Mouse (Mus musculus) cerebellum, adult 11-12 months (tissue): ENCODE results near the gene Pknox2.
A peak's percentile ranks its signal among the peaks of the same experiment; 100 is the strongest.

Experiments used
- DNase-seq: peaks from one replicate; pipeline ENCODE4 v3.0.0; 2022

Pknox2 gene

DNA sequence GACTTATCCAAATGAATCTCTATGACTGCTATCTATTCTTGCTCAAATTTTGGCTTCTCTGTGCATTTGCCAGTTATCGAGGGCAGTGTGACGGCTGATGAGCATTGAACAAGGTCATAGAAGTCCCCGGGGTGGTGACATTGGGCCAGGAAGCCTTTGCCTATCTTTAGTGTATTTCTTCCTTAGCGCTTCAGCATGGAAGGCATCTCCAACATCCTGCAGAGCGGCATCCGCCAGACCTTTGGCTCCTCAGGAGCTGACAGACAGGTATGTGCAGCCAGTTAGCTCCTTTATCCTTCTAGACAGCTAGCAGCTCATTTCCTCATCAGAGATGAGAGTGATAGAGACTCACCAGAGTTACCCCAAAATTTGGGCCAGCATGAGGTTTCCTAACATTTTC lies 278.5 kb downstream of the Pknox2 start:
- no peak for DNase-seq

DNA sequence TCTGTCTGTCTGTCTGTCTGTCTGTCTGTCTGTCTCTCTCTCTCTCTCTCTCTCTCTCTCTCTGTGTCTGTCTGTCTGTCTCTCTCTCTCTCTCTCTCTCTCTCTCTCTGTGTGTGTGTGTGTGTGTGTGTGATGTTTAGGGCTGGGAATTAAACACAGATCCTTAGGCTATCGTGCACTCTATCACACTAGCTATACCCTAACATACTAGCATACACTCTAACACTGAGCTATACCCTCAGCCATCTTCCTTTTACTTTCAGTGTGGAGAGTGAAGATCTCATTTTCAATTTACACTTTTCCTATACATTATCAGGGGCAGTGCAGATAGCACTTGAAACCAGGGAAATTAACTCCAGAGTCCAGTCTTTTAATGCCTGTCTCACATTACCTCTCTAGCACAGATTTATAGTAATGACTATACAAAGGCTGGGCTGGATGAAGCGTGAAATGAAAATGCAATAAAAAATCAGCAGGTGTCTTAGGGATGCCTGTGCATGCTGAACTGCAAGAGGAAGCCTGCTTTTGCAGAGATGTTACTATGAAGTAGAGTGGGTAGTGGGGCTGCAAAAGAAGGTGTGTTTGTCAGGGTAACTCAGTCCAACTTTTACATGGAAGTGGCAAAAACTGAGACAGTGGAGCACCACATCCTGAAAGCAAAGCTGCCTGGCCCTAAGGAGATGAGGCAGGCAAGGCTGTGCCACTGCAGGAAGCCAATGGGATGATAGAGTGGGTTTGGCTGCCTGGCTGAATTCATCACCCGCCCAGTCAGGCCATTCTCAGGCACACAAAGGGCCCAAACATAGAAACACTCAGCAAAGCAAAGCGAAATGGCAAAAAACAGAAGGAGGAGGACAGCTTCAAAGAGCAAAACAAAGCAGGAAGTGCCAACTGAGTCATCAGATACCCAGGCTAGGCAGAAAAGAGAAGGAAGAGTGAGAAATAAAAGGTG lies 282.1 kb downstream of the Pknox2 start:
- no peak for DNase-seq

DNA sequence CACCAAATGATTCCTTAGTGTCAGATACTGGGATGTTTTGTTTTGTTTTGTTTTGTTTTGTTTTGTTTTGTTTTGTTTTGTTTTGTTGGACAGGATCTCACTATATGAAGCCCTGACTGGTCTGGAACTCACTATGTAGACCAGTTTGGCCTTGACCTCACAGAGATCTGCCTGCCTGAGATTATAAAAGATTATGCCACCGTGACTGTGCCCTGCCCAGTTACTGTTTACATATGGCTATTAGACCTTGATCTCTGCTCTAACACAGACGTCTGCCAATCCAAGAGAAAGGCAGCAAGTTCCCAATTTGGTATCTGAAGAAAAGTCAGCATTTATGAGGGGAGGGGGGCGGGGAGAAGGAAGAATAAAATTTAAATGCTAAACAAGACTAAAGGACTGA lies 283.5 kb downstream of the Pknox2 start:
- DNase-seq: no peak

DNA sequence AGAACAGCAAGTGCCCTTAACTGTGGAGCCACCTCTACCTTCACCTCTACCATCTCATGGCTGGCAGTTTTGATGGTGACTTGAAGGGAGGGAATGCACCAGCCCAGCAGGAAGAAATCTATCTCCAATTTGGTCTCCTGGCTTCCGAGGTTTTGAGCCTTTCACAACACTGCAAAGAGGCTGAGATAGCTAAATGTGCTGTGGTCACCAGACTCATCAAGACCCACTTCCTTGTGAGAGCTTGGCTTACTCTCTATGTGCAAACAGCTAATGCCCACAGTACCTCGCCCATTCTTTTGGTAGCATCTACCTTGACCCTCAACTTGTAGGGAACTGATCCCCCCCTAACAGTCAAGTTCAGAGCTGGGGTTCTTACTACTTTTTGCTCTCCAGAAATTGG lies 284.6 kb downstream of the Pknox2 start:
- no peak for DNase-seq

DNA sequence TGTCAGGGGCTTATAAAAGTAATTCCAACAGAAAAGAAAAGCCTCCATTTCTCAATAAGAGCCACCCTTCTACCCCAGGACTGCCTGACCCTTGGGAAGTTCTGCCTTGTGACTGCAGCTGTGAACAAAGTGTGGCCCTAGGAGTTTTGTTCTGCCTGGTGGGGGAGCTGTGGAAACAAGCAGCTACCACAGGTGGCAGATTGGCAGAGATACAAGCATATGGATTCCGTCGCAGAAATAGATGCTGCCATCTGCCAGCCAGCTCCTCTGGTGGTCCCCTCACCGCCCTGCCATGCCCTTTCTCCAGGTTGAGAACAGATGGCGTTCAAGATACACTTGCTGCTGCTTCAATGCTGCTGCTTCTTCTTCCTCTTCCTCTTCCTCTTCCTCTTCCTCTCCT lies 288.5 kb downstream of the Pknox2 start:
- DNase-seq: peak; percentile 95

DNA sequence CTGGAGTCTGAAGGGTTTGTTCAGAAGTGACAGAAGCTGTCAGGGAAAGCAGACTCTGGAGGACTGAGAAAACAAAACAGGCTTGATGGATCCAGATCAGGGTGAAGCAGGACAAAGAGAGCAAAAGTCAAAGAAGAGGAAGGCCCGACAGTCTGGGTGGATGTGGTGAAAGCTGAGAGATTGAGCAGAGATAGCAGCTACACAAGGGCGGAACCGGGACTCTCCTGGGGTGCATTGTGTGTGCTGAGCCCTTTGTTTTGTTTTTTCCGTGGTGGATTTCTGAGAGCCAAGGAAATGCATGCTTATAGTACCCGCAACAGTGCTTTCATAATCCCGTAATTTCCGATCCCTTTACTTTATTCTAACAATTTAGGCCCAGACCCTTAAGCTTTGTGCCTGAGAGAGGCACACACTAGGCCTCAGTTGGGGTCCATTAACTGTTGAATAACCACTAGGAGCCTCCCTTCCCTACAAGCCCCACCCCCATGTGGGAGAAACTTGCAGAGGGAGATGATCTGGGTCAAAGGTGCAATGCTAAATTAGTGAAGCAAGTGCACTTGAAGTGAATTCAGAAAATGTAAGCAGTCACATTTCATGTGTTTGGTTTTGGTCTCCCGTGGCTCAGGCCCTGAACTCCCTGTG lies 289.6 kb downstream of the Pknox2 start:
- no peak for DNase-seq

DNA sequence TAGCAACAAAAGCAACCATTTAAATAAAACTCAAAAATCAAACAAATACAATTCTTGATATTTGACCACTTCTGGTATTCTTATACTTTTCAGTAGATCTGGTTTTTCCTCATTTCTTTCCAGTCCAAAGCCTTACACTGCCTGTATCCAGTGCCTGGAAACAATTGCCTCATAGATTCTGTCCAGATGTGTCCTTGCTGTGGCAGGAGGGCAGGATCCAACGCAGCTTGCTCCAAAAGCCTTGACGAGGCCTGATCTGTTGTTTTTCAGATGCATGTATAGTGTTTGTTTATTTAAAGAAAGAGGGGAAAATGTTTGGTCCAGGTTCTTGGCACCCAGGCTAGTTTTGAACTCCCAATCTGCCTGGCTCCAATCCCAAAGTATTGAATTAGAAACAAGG lies 290.9 kb downstream of the Pknox2 start:
- no peak for DNase-seq

DNA sequence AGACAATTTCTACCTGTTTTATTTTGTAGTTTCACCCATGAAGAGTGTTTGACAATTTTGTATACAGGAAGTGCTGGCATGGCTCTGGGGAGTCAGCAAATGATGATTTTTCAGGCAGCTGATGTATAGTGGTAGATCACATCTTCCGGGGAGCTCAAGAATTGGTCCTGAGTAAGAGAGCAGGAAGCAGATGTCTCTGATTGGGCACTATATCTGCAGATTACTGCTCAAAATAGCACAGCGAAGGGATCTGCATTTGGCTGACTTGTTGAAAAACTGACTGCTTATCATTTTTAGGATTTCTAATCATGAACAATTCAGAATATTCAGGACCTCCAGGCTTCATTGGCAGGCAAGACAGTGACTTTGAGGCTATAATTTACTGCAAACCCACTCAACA lies 295.0 kb downstream of the Pknox2 start:
- DNase-seq: no peak

DNA sequence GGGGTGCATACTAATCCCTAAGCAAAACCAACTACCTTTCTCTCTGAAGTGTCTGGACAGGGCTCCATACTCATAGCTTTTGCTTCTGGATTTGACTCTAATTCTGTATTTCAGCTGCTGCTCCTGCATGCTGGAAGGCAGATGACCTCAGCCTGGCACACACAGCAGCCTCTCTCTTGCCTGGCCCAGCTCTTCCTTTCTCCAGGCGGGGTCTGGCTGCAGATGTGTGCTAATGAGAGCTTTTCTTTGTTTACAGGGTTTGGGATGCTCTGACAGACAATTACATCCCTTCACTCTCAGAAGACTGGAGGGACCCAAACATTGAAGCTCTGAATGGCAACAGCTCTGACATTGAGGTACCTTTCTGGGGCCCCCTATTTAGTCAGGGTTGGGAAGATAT lies 297.1 kb downstream of the Pknox2 start:
- DNase-seq: no peak

DNA sequence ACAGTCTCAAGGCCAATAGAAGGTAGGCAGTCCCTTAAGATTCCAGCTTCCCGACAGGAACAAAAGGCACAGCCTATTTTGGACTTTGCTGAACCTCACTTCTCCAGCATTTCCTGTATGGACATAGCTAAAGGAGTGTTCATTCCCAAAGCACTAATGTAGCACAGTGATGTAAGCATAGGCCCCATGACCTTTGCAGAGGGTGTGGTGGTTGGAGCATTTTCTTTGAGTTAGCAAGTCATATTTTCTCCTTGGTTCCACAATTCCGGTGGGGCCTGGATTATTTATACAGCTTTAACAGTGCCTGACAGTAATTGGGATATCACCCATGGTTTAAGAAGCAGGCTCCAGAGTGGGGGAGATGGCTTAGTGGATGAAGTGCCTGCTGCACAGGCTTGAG lies 298.5 kb downstream of the Pknox2 start:
- no peak for DNase-seq

DNA sequence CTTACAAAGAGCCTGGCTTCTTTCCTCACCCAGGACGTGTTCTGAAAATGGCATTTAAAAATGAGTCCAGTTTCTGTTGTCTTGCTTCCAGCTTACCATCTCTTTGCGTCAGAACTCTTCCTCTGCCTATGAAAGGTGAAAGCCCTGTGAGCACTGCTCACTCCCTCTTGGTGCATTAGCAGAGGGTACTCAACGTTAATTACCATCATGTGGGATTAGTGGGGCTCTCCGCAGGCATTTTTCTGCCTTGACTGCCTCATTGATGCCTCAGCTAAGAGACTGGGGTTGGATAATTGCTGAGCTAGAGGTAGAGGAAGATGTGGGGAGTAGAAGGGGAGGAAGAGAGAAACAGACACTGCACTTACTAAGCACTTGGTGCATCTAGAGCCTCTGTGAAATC lies 300.9 kb downstream of the Pknox2 start:
- no peak for DNase-seq
